Mouse (Mus musculus) left cerebral cortex, adult 9 months (tissue): ENCODE measurements around the gene Zfp36.

Experiments
- DNase-seq, 2 experiments: peaks; one replicate each; pipeline ENCODE4 v3.0.0; 2022; ENCODE audit warnings: low spot score in 2 of 2

The Zfp36 gene

GRCm38 (mm10) chr7:28384162-28384561, 4.1 kb upstream of the Zfp36 start:
- DNase-seq: no peak

GRCm38 (mm10) chr7:28383606-28384005, 3.6 kb upstream of the Zfp36 start:
- no peak for DNase-seq

GRCm38 (mm10) chr7:28382981-28383396, 2.9 kb upstream of the Zfp36 start:
- peak; percentile 71 to 81 for DNase-seq

GRCm38 (mm10) chr7:28382347-28382951, 2.4 kb upstream of the Zfp36 start:
- no peak for DNase-seq

- DNase-seq: peak in 1 of 2 experiments; percentile 56
Measured at GRCm38 (mm10) chr7:28381938-28382337, 1.9 kb upstream of the Zfp36 start.

- no peak for DNase-seq
Measured at GRCm38 (mm10) chr7:28381017-28381790, 1.2 kb upstream of the Zfp36 start.

GRCm38 (mm10) chr7:28378769-28379651, 1.0 kb downstream of the Zfp36 start:
- DNase-seq: peak in 1 of 2 experiments; percentile 81

GRCm38 (mm10) chr7:28378066-28378690, 1.9 kb downstream of the Zfp36 start:
- no peak for DNase-seq

GRCm38 (mm10) chr7:28377190-28378065, 2.6 kb downstream of the Zfp36 start:
- no peak for DNase-seq

GRCm38 (mm10) chr7:28376011-28376771, 3.9 kb downstream of the Zfp36 start:
- no peak for DNase-seq

GRCm38 (mm10) chr7:28375176-28375921, 4.7 kb downstream of the Zfp36 start:
- DNase-seq: peak in 1 of 2 experiments; percentile 70

GRCm38 (mm10) chr7:28374647-28375046, 5.4 kb downstream of the Zfp36 start:
- DNase-seq: no peak

- no peak for DNase-seq
Measured at GRCm38 (mm10) chr7:28373891-28374495, 6.1 kb downstream of the Zfp36 start.

GRCm38 (mm10) chr7:28373131-28373581, 6.9 kb downstream of the Zfp36 start:
- DNase-seq: peak in 1 of 2 experiments; percentile 85

- peak; percentile 90 to 98 for DNase-seq
Measured at GRCm38 (mm10) chr7:28372251-28373108, 7.6 kb downstream of the Zfp36 start, which contains the start of gene Plekhg2. TSS of gene Plekhg2 (minus strand) at chr7:28372599.

- DNase-seq: no peak
Measured at GRCm38 (mm10) chr7:28371514-28371989, 8.5 kb downstream of the Zfp36 start.

- DNase-seq: no peak
Measured at GRCm38 (mm10) chr7:28370977-28371513, 9.0 kb downstream of the Zfp36 start.
